Mouse (Mus musculus) R1 (cell line): ENCODE measurements around the gene Pdia6.
A peak's percentile ranks its signal among the peaks of the same experiment; 100 is the strongest.

Source experiments
- DNase-seq: peaks from one replicate; pipeline ENCODE4 v3.0.0-alpha.2; 2018; ENCODE audit warnings: low read depth, low spot score

Pdia6 gene

DNA sequence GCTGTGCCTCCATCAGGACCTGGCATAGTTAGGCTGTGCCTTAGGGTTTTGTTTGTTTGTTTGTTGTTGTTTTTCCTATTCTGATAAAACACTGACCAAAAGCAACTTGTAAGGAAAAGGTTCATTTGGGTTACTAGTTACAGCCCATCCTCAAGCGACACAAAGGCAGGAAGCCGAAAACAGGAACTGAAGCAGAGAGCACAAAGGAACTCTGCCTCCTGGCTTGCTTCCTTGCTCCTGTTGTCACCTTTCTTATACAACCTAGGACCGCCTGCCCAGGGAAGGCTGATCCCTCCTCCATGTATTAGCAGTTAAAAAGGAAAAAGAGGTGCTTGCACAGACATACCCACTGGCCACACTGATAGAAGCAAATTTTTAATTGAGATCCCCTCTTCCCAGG lies 2.5 kb upstream of the Pdia6 start:
- DNase-seq: no peak

GRCm38 (mm10) chr12:17264826-17265225 lies 1.5 kb upstream of the Pdia6 start:
- DNase-seq: no peak

DNA sequence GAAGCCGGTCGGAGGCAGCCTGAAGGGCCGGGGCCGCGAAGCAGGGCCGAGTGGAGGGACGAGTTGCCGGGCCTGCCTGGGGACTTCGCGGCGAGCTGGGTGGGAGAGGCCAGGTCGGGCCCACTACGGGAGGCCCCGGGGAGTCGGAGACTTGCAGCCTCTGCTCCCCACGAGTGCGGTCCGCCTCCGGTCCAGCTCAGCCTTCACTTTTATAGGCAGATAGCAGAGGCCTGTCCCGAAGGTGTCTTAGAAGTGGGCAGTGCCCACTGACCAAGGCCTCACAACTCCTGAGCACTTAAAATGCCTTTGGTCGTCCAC lies 287 bp downstream of the Pdia6 start:
- no peak for DNase-seq

GRCm38 (mm10) chr12:17267316-17267715 lies 971 bp downstream of the Pdia6 start:
- DNase-seq: no peak

DNA sequence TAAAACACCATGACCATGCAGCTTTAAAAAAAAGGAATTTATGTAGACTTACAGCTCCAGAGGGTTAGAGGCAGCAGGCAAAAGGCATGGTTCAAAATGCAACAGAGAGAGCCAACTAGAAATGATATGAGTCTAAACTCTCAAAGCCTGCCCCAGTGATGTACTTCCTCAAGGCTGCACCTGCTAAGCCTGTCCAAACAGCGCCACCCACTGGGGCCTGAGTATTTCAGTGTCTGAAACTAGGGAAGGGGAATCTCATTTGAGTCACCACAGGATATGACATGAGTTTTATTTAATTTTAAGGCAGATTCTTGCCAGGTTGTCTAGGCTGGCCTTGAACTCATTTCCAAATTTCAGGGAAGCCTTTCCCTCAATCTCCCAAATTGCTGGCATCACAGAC lies 4.9 kb downstream of the Pdia6 start:
- peak; percentile 66 for DNase-seq

- peak; percentile 69 for DNase-seq
Observed at GRCm38 (mm10) chr12:17273841-17274240, 7.5 kb downstream of the Pdia6 start.

DNA sequence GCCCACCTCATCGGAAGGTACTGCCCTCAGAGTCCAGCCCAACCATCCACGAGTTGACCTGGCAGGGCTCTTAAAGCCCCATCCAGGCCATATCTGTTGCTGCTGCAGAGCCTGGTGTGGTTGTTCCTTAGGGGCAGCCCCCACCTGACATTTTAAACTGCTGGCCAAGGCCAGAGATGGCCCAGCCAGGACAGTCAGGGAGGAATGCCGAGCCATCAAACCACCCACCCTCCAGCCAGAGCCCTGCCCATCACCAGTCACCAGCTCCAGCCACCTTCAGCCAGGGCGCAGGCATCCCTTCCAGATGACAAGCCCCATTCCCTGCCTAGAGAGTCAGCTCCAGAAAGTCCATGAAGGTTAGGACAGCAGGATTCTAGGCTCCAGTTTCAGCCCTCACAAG lies 22.2 kb downstream of the Pdia6 start:
- DNase-seq: no peak

GRCm38 (mm10) chr12:17289060-17289459 lies 22.7 kb downstream of the Pdia6 start:
- no peak for DNase-seq

DNA sequence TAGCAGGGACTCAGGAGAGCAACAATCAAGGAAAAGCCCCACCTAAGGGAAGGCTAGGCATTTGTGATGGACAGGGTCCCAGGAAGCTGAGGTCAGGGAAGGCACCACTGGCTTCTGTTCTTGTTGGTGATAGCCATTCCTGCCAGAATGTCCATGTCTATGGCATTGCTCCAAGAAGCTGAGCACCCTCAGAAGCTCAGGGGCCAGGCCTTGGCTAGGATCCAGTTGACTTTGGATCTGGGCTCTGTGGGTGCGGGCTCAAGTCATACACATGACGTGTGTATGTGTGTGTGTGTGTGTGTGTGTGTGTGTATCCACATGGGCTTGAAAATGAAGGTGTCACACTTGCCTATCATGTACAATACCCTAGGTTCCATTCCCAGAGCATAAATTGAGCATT lies 23.6 kb downstream of the Pdia6 start:
- no peak for DNase-seq

DNA sequence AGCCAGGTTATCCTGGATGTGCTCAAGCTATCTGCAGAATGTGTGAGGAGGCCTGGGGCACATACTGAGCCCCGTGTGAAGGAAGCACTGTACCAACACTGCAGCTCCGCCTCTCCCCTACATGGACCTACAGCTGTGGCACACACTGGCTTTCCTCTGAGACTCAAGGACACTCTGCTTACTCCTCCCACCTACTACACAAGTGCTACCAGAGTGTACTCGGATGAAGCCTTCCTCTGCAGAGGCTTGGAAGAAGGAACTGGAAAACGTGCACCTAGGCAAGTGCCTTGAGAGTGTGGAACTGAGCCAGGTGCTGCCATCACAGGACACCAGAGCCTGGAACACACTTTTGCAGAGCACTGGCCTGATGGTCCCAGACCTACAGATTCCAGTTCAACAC lies 24.2 kb downstream of the Pdia6 start:
- DNase-seq: no peak

DNA sequence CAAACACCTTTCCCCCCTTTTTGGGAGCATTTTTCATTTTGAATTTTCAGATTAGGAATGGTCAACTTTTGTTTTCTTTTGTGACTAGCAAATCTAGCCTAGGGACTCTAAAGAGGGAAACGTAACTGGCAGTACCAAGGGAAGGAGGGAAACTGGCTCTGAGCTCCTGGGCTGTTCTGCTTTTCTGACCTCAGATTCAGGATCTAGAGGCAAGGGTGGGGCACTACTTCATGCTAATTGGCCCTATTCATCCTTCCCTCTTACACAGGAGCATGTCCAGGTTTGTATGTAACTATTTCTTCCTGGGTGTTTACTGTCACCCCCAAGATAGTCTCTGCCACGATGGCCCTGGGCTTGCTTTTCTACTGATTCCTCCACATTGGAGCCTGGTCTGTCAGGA lies 30.6 kb downstream of the Pdia6 start:
- no peak for DNase-seq

GRCm38 (mm10) chr12:17299902-17300301 lies 33.6 kb downstream of the Pdia6 start:
- DNase-seq: peak; percentile 67

GRCm38 (mm10) chr12:17305445-17305844 lies 39.1 kb downstream of the Pdia6 start:
- DNase-seq: no peak

DNA sequence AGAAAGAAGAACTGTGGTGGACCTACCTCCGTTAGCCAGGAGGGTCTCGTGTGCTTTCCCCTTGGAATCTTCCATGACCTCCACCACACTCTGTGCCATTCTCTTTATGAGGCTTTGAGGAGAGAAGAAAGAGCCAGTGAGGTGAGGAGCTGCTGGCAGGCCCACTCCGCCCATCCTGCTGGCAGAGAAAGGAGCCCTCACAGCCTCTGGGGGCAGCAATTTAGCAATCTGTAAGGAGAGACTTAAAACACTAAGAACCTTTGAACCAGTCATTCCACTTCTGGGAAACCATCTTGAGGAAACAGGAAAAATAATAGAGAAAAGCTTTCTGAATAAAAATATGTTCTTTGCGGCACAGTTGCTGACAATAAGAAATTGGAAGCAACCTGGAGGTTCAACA lies 41.9 kb downstream of the Pdia6 start:
- DNase-seq: no peak

DNA sequence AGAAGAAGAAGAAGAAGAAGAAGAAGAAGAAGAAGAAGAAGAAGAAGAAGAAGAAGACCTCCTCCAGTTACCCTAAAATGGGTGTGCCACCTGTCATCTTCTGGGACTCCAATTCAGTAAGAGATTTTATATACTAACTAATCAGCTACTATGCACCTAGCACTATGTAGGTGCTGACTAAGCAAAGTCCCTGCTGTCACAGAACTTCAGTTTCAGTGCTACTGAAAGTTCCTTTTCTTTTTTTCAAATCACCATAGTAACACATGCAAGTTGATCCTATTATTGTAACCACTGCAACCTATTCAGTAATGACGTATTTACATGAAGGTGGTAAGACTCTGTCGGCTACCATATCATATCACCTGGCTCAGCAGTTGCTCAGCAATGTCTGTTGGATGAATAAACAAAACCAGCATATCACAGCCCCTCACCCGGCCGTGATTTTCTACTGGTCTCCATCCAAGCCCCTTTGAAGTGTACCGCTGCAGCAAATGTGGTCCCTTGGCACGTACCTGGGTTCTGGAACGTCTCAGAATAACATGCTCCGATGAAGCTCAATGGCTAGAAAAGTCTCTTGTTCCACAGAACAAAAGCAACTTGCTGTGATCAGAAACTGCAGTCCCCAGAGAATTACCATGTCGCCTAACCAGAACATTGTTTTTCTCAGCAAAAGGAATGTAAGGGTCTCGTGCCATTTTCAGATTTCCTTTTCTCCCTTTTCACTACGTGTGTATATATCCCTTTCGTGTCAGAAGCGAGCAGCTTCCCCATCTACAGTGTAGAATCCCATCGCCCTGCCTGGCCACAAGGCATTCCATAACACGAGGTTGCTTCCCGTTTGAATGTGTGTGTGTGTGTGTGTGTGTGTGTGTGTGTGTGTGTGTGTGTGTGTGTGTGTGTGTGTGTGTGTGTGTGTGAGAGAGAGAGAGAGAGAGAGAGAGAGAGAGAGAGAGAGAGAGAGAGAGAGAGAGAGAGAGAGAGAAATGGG lies 44.8 kb downstream of the Pdia6 start:
- DNase-seq: no peak

DNA sequence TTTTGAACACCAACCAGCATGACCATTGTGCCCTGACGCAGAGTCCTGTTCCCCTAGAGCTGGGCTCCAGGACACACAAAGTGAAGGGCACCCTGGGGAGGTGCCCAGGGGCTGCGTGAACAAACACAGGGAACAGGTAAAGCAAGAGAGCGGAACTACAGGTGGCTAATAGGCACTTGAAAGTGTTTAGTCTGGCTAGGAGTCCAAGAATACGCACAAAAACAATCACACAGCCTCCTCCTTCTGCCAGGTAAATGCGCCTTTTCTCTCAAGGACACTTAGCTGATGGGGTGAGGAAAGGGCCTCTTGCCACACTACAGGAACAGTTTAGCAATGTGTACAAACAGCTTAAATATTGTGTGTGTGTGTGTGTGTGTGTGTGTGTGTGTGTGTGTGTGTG lies 49.8 kb downstream of the Pdia6 start:
- no peak for DNase-seq

DNA sequence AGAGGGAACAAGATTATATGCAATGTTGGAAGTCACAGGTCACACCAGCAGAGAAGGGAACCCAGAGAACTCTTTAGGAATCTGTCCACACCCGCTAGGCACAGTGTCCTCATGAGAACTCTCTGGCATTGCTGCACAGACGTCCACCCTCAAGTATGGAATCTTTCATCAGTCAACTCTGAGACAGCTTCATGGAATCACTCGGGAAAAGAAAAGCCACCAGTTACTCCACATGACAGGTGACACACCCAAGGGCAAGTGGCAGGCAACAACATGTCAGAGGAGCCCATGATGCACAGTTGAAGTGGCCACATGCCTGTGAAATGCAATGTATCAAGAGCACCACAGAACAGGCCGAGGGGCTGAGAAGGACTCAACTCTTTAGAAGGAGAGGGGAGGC lies 51.6 kb downstream of the Pdia6 start:
- no peak for DNase-seq

DNA sequence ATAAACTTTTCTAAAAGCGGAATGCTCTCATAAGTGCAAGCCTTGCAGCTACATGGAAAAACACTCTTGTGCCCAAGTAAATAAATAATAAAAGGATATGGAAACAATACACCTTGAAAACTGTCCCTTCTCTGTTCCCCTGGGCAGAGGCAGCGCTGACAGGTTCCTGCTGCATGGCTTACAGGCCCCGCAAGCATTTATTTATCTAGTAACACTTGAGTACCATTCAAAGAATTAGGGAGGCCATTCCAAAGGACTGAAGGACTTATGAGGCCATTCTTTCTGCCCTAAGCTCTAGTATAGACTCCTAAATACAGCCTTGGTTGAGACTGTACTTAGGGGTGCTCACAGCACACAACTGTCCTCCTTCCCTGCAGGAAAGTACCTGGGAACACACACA lies 52.1 kb downstream of the Pdia6 start:
- no peak for DNase-seq

DNA sequence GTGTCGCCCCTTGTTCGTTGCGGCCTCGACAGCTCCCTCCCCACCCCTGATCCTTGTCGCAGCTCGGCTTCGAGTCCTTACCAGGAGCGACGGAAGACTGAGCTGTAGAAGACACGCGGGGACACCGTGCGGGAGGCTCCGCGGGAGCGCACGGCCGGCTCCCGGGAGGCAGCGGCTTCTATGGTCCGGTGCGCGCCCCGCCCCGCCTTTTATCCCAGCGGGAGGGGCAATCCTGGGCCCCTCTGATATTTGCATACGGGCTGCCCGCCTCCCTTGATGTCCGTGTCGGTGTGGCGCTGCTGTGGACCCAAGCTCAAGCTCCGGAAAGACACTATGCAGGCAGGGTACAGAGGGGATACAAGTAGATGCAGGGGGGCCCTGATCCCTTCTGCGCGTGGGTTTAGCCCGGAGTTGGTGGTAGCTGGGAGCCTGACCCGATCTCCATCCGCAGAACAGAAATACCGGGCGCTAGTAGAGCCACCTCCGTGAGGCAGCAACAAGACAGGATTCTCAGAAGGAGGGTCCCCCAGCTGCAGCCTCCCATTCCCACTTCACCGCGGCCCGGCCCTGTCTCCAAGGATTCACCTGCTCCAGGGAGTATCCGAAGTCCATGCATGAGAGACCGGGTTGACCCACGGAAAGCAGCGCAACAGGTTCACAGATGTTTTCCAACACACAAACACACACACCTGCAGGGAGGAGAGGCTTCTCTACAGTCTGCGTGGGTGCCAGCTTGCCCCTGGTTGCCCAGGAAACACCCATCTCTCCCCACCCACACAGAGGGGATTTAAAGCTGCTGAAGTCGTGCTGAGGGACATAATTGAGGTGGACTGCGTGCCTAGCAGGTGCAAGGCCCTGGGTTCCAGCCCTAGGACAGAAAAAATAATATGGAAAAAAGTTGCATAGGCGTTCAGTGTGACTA lies 58.5 kb downstream of the Pdia6 start:
- DNase-seq: peak; percentile 39

DNA sequence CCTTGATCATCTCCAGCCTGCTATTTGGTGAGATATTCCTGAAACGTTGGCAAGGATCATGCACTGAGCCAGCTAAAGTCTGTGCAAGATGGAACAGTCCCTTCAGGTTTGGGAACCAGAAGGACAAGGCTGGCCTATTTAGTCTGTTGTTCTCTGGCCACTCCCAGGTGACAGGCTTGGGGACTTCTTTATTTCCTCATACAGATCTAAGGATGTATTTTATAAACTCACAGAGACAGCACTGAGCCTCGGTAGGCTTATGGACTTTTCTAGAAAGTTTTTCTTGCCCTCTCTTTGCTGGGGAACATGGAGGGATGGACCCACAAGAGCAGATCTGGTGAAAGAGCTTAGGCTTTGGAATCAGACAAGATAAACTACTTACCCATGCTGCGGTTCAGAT lies 62.9 kb downstream of the Pdia6 start, which contains the start of gene Atp6v1c2:
Gene Atp6v1c2 (minus strand): TSS at position 101 of the 400 bp plus-strand sequence.
- no peak for DNase-seq

- DNase-seq: no peak
Observed at GRCm38 (mm10) chr12:17333459-17333858, 67.1 kb downstream of the Pdia6 start.
